Comparison of ENCODE assay signal across 7 mouse cellular contexts in genomic region chr13:97008266-97009153, GRCm38 (mm10). TPM values are rescaled to one million over a fixed set of nuclear protein-coding genes. Genes with fewer than 3 reads are reported as not detected.
DNase-seq lines count a peak whose midpoint lies in the region; ATAC-seq and TF ChIP-seq lines count a peak whose summit lies in the region.

No protein-coding gene starts in this region.

- peak; percentile 43 for TF ChIP-seq CTCF in E14TG2a.4 (conservative IDR thresholded peaks at IDR 0.05; ENCODE audit: low read length)

- H3K9ac ChIP-seq in embryonic facial prominence, embryonic 11.5 days (replicated peaks; ENCODE audit: low read length): peak overlapping the region; percentile 56

- H3K4me3 ChIP-seq in E14TG2a.4 (replicated peaks; ENCODE audit: low read length): peak overlapping the region; percentile 74
- H3K4me3 ChIP-seq in embryonic facial prominence, embryonic 11.5 days (ENCODE audit: low read depth, low read length): peak overlapping the region; percentile 30

- H3K4me1 ChIP-seq in E14TG2a.4 (replicated peaks; ENCODE audit: low read depth, low read length): peaks cover 36% of the 10 kb centered on the region
- H3K4me1 ChIP-seq in embryonic facial prominence, embryonic 11.5 days (ENCODE audit: control insufficient read depth, insufficient read depth, low read length): no peaks in the 10 kb centered on the region

- ATAC-seq in embryonic facial prominence, embryonic 11.5 days (replicated peaks; ENCODE audit: insufficient number of reproducible peaks, low FRiP score, low TSS enrichment, low read depth): peak; percentile 70; the same call in 1 of the 2 replicates

- WGBS in embryonic facial prominence, embryonic 11.5 days: 2% methylated on average over 19 of the region's 19 CpGs

- no peaks in the 10 kb centered on the region for H3K36me3 ChIP-seq in E14TG2a.4 (ENCODE audit: insufficient read depth, low read length)
- no peaks in the 10 kb centered on the region for H3K36me3 ChIP-seq in embryonic facial prominence, embryonic 11.5 days (replicated peaks; ENCODE audit: control insufficient read depth, insufficient read depth, low read depth, low read length)

- no peaks in the 10 kb centered on the region for H3K9me3 ChIP-seq in E14TG2a.4 (ENCODE audit: low read length)
- H3K9me3 ChIP-seq in embryonic facial prominence, embryonic 11.5 days (replicated peaks; ENCODE audit: control insufficient read depth, low read length): no peaks in the 10 kb centered on the region

- intact Hi-C loops in heart, postnatal 10 days (cut with DNase I): loop anchor here (2.0 to 10.0 kb wide), 3 partner anchors 44 to 154 kb away; partner anchors contain the start of gene Gcnt4

- no peak overlapping the region for H3K27ac ChIP-seq in embryonic facial prominence, embryonic 11.5 days (replicated peaks; ENCODE audit: low read depth, low read length)

- peak; percentile 52 for DNase-seq in MN1 (ENCODE audit: low spot score)
- peak; percentile 70 for DNase-seq in embryonic facial prominence, embryonic 11.5 days (ENCODE audit: low spot score)
- DNase-seq in heart, postnatal 10 days: peak; percentile 26 to 30
- peak; percentile 50 to 62 for DNase-seq in layer of hippocampus, postnatal 14 days (ENCODE audit: low spot score in 2 of 2)
- peak; percentile 5 for DNase-seq in lung, postnatal 10 days
- peak; percentile 32 to 50 for DNase-seq in right cerebral cortex, postnatal 10 days (ENCODE audit: low spot score in 2 of 2)

- peak overlapping the region; percentile 63 for H3K4me2 ChIP-seq in embryonic facial prominence, embryonic 11.5 days (ENCODE audit: low read depth, low read length)

- H3K27me3 ChIP-seq in E14TG2a.4 (ENCODE audit: insufficient read depth, low read length): peaks cover 22% of the 10 kb centered on the region
- no peaks in the 10 kb centered on the region for H3K27me3 ChIP-seq in embryonic facial prominence, embryonic 11.5 days (ENCODE audit: control insufficient read depth, insufficient read depth, low read length)

RNA-seq across cellular contexts. Expression of gene 1700029F12Rik, which starts 25.7 kb away (rescaled TPM):
- not detected in 2 replicates for polyA plus RNA-seq in embryonic facial prominence, embryonic 11.5 days (2014; fragmentation: Nextera tagmentation; extraction: Ambion mirVana)
- total RNA-seq in heart, postnatal 10 days (2021): not detected
- total RNA-seq in layer of hippocampus, postnatal 14 days (2021): not detected

RNA-seq across cellular contexts. Expression of gene Fam169a, which starts 58.6 kb away (rescaled TPM):
- 8.9 and 9.1 TPM in 2 replicates for polyA plus RNA-seq in embryonic facial prominence, embryonic 11.5 days (2014; fragmentation: Nextera tagmentation; extraction: Ambion mirVana)
- under 1 TPM; 0.87 to 0.89 TPM for total RNA-seq in heart, postnatal 10 days (2021)
- total RNA-seq in layer of hippocampus, postnatal 14 days (2021): 10 to 100 TPM; 35.6 to 37.5 TPM

Comparison
In these comparisons a context has a peak if more than half of its experiments do, and no peak if none do; other contexts are left out.
1. DNase-seq: peak in every context shown above with its lines; median percentile 70 in embryonic facial prominence, embryonic 11.5 days; 56 in layer of hippocampus, postnatal 14 days; 52 in MN1; 41 in right cerebral cortex, postnatal 10 days; 28 in heart, postnatal 10 days; 5 in lung, postnatal 10 days.
2. RNA of gene Fam169a, which starts 58.6 kb away (total RNA-seq): 35.6 to 37.5 TPM in layer of hippocampus, postnatal 14 days; 0.87 to 0.89 TPM in heart, postnatal 10 days; every median in the first group is over 10 times any median in the second.